Mouse (Mus musculus): Measurements from ENCODE around the gene Klk1b8. TPM values are rescaled to one million over a fixed set of nuclear protein-coding genes. Genes with fewer than 3 reads are reported as not detected.
A peak's percentile ranks its signal among the peaks of the same experiment; 100 is the strongest.

The Klk1b8 gene
- polyA plus RNA-seq (2016; fragmentation: Nextera tagmentation; extraction: Ambion mirVana), result not detected in 2 replicates

- H3K9me3 ChIP-seq (replicated peaks), result no peaks in the 10 kb centered on the region
- no peak within 1 kb of the TSS for H3K4me3 ChIP-seq
- H3K4me2 ChIP-seq (replicated peaks), result no peak within 1 kb of the TSS
- H3K4me1 ChIP-seq, result no peaks in the 10 kb centered on the region
- H3K36me3 ChIP-seq, result no peaks in the 10 kb centered on the region
- H3K9ac ChIP-seq, result no peak within 1 kb of the TSS
- no peaks in the 10 kb centered on the region for H3K27me3 ChIP-seq
- no peak within 1 kb of the TSS for H3K27ac ChIP-seq
- ATAC-seq (ENCODE audit: low FRiP score), result no peak
- 76% methylated on average over 2 of the region's 2 CpGs for WGBS
Observed at GRCm38 (mm10) chr7:43950364-43950763, at the start of gene Klk1b8. Gene Klk1b8 (plus strand): TSS chr7:43950664.

GRCm38 (mm10) chr7:43914821-43915220, 35.6 kb upstream of the Klk1b8 start:
- WGBS, result 77% methylated on average over 9 of the region's 9 CpGs
- no peaks in the 10 kb centered on the region for H3K9me3 ChIP-seq (replicated peaks)
- H3K4me2 ChIP-seq (replicated peaks), result no peak overlapping the region
- H3K27ac ChIP-seq, result no peak overlapping the region
- no peaks in the 10 kb centered on the region for H3K27me3 ChIP-seq
- H3K9ac ChIP-seq, result no peak overlapping the region
- ATAC-seq (ENCODE audit: low FRiP score), result no peak
- no peaks in the 10 kb centered on the region for H3K36me3 ChIP-seq
- no peak overlapping the region for H3K4me3 ChIP-seq
- no peaks in the 10 kb centered on the region for H3K4me1 ChIP-seq

- H3K9me3 ChIP-seq (replicated peaks), result no peaks in the 10 kb centered on the region
- H3K9ac ChIP-seq, result no peak overlapping the region
- no peak overlapping the region for H3K4me2 ChIP-seq (replicated peaks)
- no peaks in the 10 kb centered on the region for H3K4me1 ChIP-seq
- H3K27ac ChIP-seq, result no peak overlapping the region
- no peaks in the 10 kb centered on the region for H3K27me3 ChIP-seq
- no peaks in the 10 kb centered on the region for H3K36me3 ChIP-seq
- no peak for ATAC-seq (ENCODE audit: low FRiP score)
- H3K4me3 ChIP-seq, result no peak overlapping the region
- 89% methylated on average over 13 of the region's 13 CpGs for WGBS
Observed at GRCm38 (mm10) chr7:43918426-43918825, 32.0 kb upstream of the Klk1b8 start.

- Histone ChIP-seq H3K9ac (no peak overlapping the region), H3K4me3 (no peak overlapping the region), H3K27me3 (no peaks in the 10 kb centered on the region), H3K4me1 (no peaks in the 10 kb centered on the region), H3K4me2 (replicated peaks) (no peak overlapping the region), H3K36me3 (no peaks in the 10 kb centered on the region), H3K27ac (no peak overlapping the region), H3K9me3 (replicated peaks) (no peaks in the 10 kb centered on the region)
- 77% methylated on average over 8 of the region's 8 CpGs for WGBS
- ATAC-seq (ENCODE audit: low FRiP score), result no peak
Observed at GRCm38 (mm10) chr7:43918871-43919270, 31.6 kb upstream of the Klk1b8 start.

GRCm38 (mm10) chr7:43919559-43920451, 30.7 kb upstream of the Klk1b8 start:
- H3K4me1 ChIP-seq, result no peaks in the 10 kb centered on the region
- H3K4me3 ChIP-seq, result no peak overlapping the region
- 36% methylated on average over 14 of the region's 14 CpGs for WGBS
- no peak overlapping the region for H3K9ac ChIP-seq
- H3K36me3 ChIP-seq, result no peaks in the 10 kb centered on the region
- no peak overlapping the region for H3K27ac ChIP-seq
- peak; percentile 86 for ATAC-seq (ENCODE audit: low FRiP score)
- H3K9me3 ChIP-seq (replicated peaks), result no peaks in the 10 kb centered on the region
- no peak overlapping the region for H3K4me2 ChIP-seq (replicated peaks)
- H3K27me3 ChIP-seq, result no peaks in the 10 kb centered on the region

- H3K9ac ChIP-seq, result no peak overlapping the region
- no peak for ATAC-seq (ENCODE audit: low FRiP score)
- H3K9me3 ChIP-seq (replicated peaks), result no peaks in the 10 kb centered on the region
- H3K4me1 ChIP-seq, result no peaks in the 10 kb centered on the region
- H3K4me3 ChIP-seq, result no peak overlapping the region
- no peaks in the 10 kb centered on the region for H3K27me3 ChIP-seq
- H3K4me2 ChIP-seq (replicated peaks), result no peak overlapping the region
- no peaks in the 10 kb centered on the region for H3K36me3 ChIP-seq
- 90% methylated on average over 3 of the region's 3 CpGs for WGBS
- H3K27ac ChIP-seq, result no peak overlapping the region
Observed at GRCm38 (mm10) chr7:43920582-43920981, 29.9 kb upstream of the Klk1b8 start.

- Histone ChIP-seq H3K9me3 (replicated peaks) (no peaks in the 10 kb centered on the region), H3K9ac (no peak overlapping the region), H3K36me3 (no peaks in the 10 kb centered on the region), H3K4me1 (no peaks in the 10 kb centered on the region), H3K4me2 (replicated peaks) (no peak overlapping the region), H3K27me3 (no peaks in the 10 kb centered on the region), H3K27ac (no peak overlapping the region), H3K4me3 (no peak overlapping the region)
- 87% methylated on average over 6 of the region's 6 CpGs for WGBS
- ATAC-seq (ENCODE audit: low FRiP score), result no peak
Observed at GRCm38 (mm10) chr7:43921087-43921486, 29.4 kb upstream of the Klk1b8 start.

- Histone ChIP-seq H3K9me3 (replicated peaks) (no peaks in the 10 kb centered on the region), H3K27me3 (no peaks in the 10 kb centered on the region), H3K36me3 (no peaks in the 10 kb centered on the region), H3K4me2 (replicated peaks) (no peak overlapping the region), H3K27ac (no peak overlapping the region), H3K4me3 (no peak overlapping the region), H3K9ac (no peak overlapping the region), H3K4me1 (no peaks in the 10 kb centered on the region)
- 87% methylated on average over 2 of the region's 2 CpGs for WGBS
- no peak for ATAC-seq (ENCODE audit: low FRiP score)
Observed at GRCm38 (mm10) chr7:43921941-43922340, 28.5 kb upstream of the Klk1b8 start.

- no peaks in the 10 kb centered on the region for H3K4me1 ChIP-seq
- no peaks in the 10 kb centered on the region for H3K27me3 ChIP-seq
- 59% methylated on average over 5 of the region's 5 CpGs for WGBS
Observed at GRCm38 (mm10) chr7:43925985-43926384, 24.5 kb upstream of the Klk1b8 start.

GRCm38 (mm10) chr7:43928521-43928920, 21.9 kb upstream of the Klk1b8 start:
- no peak for ATAC-seq (ENCODE audit: low FRiP score)
- Histone ChIP-seq H3K36me3 (no peaks in the 10 kb centered on the region), H3K9ac (no peak overlapping the region), H3K27me3 (no peaks in the 10 kb centered on the region), H3K4me1 (no peaks in the 10 kb centered on the region), H3K9me3 (replicated peaks) (no peaks in the 10 kb centered on the region), H3K27ac (no peak overlapping the region), H3K4me3 (no peak overlapping the region), H3K4me2 (replicated peaks) (no peak overlapping the region)
- 48% methylated on average over 4 of the region's 4 CpGs for WGBS

More at GRCm38 (mm10) chr7:43925985-43926384, 24.5 kb upstream of the Klk1b8 start:
- Histone ChIP-seq H3K4me2 (replicated peaks) (no peak overlapping the region), H3K36me3 (no peaks in the 10 kb centered on the region), H3K9me3 (replicated peaks) (no peaks in the 10 kb centered on the region), H3K27ac (no peak overlapping the region), H3K4me3 (no peak overlapping the region), H3K9ac (no peak overlapping the region)
- no peak for ATAC-seq (ENCODE audit: low FRiP score)

- no peaks in the 10 kb centered on the region for H3K9me3 ChIP-seq (replicated peaks)
- no peak overlapping the region for H3K27ac ChIP-seq
- 65% methylated on average over 4 of the region's 4 CpGs for WGBS
- H3K4me1 ChIP-seq, result no peaks in the 10 kb centered on the region
- no peaks in the 10 kb centered on the region for H3K36me3 ChIP-seq
- H3K4me2 ChIP-seq (replicated peaks), result no peak overlapping the region
- H3K27me3 ChIP-seq, result no peaks in the 10 kb centered on the region
- H3K9ac ChIP-seq, result no peak overlapping the region
- no peak overlapping the region for H3K4me3 ChIP-seq
- no peak for ATAC-seq (ENCODE audit: low FRiP score)
Observed at GRCm38 (mm10) chr7:43932337-43932736, 18.1 kb upstream of the Klk1b8 start.

GRCm38 (mm10) chr7:43933440-43933839, 17.0 kb upstream of the Klk1b8 start, which contains the start of gene Klk15:
Gene Klk15 (plus strand): TSS chr7:43933740.
- ATAC-seq (ENCODE audit: low FRiP score), result no peak
- WGBS, result 87% methylated on average over 3 of the region's 3 CpGs
- H3K27me3 ChIP-seq, result no peaks in the 10 kb centered on the region
- no peak within 1 kb of the TSS for H3K9ac ChIP-seq
- no peak within 1 kb of the TSS for H3K4me3 ChIP-seq
- H3K27ac ChIP-seq, result no peak within 1 kb of the TSS
- no peak within 1 kb of the TSS for H3K4me2 ChIP-seq (replicated peaks)
- no peaks in the 10 kb centered on the region for H3K36me3 ChIP-seq
- H3K4me1 ChIP-seq, result no peaks in the 10 kb centered on the region
- no peaks in the 10 kb centered on the region for H3K9me3 ChIP-seq (replicated peaks)

- Histone ChIP-seq H3K36me3 (no peaks in the 10 kb centered on the region), H3K27me3 (no peaks in the 10 kb centered on the region), H3K4me1 (no peaks in the 10 kb centered on the region), H3K4me3 (no peak overlapping the region), H3K9ac (no peak overlapping the region), H3K4me2 (replicated peaks) (no peak overlapping the region), H3K9me3 (replicated peaks) (no peaks in the 10 kb centered on the region), H3K27ac (no peak overlapping the region)
- ATAC-seq (ENCODE audit: low FRiP score), result no peak
- 64% methylated on average over 3 of the region's 3 CpGs for WGBS
Observed at GRCm38 (mm10) chr7:43934747-43935146, 15.7 kb upstream of the Klk1b8 start.
